Mouse (Mus musculus) bone marrow macrophage, adult 2 months (primary cell): ENCODE results near the gene Adat3.

ENCODE experiments used
- CTCF ChIP-seq: IDR thresholded peaks from 2 replicates; pipeline ENCODE4 v1.5.1; 2012; ENCODE audit warnings: low read depth, mild to moderate bottlenecking, low read length, moderate library complexity
- POLR2A ChIP-seq: IDR thresholded peaks from 2 replicates; pipeline ENCODE4 v1.6.1; 2012; ENCODE audit warnings: mild to moderate bottlenecking, low read depth, low read length, borderline replicate concordance

- TF ChIP-seq CTCF, result no peak
- TF ChIP-seq POLR2A, result no peak
These were observed 15.4 kb upstream of the Adat3 start for GRCm38 (mm10) chr10:80587305-80587657.
